Mouse (Mus musculus): ENCODE results near the gene Hsd17b2.

DNA sequence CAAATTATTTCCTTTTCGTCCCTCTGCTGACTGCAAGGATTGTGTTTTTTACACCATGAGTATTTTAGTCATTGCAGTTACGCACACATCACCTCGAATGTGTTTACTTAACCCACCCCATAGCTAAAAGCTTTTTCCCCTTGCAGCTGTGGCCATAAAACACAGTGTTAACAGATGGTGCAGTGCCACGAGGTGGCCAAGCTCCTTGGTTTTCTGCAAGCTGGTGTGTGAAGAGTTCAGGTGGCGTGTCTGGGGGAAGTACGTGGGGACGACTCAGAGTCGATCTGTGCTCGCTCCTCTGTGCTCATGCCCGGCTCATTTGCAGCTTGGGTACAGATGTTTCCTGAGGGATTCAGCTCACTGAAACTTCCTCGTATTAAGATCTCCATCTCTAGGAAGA lies 17.2 kb upstream of the Hsd17b2 start:
- no peak for TF ChIP-seq CTCF (IDR thresholded peaks at IDR 0.05; ENCODE audit: extremely low read depth, insufficient read depth, insufficient read length, insufficient replicate concordance)
- no peak for TF ChIP-seq POLR2A (IDR thresholded peaks at IDR 0.05; ENCODE audit: low read depth, low read length)
